Mouse (Mus musculus) forebrain, embryonic 10.5 days (tissue): ENCODE results near the gene Parvb. TPM values are rescaled to one million over a fixed set of nuclear protein-coding genes. Genes with fewer than 3 reads are reported as not detected.

Experiments used
- DNase-seq: peaks from one replicate; pipeline ENCODE4 v3.0.0-alpha.2; 2017; ENCODE audit warnings: low spot score; ENCODE audit errors: extremely low spot score
- H3K27ac ChIP-seq: fragments of 300-500 bp; sonication (generic); 2 replicates; pipeline ENCODE4 v1.5.1; 2016; ENCODE audit warnings: mild to moderate bottlenecking
- H3K27me3 ChIP-seq: fragments of 300-500 bp; sonication (generic); 2 replicates; pipeline ENCODE4 v1.6.1; 2016; ENCODE audit warnings: mild to moderate bottlenecking; ENCODE audit not compliant: poor library complexity, severe bottlenecking
- H3K36me3 ChIP-seq: fragments of 300-500 bp; sonication (generic); replicated peaks from 2 replicates; pipeline ENCODE4 v1.6.1; 2016; ENCODE audit warnings: mild to moderate bottlenecking, moderate library complexity
- H3K4me1 ChIP-seq: fragments of 300-500 bp; sonication (generic); 2 replicates; pipeline ENCODE4 v1.6.1; 2016
- H3K4me3 ChIP-seq: fragments of 300-500 bp; sonication (generic); 2 replicates; pipeline ENCODE4 v1.5.1; 2016; ENCODE audit warnings: mild to moderate bottlenecking, moderate library complexity
- H3K9me3 ChIP-seq: fragments of 300-500 bp; sonication (generic); 2 replicates; pipeline ENCODE4 v1.6.1; 2016; ENCODE audit warnings: mild to moderate bottlenecking, moderate library complexity
- WGBS: fragments of 180-500 bp; shearing (Covaris S2); methylation state at CpG from one replicate; pipeline ENCODE4 v1.1.7; 2016; 5-methylcytosine and 5-hydroxymethylcytosine counted together
- polyA plus RNA-seq: library from polyadenylated mRNA; unstranded; fragments of >200 nt; fragmentation: Nextera tagmentation; extraction: Ambion mirVana; gene quantifications from 2 replicates; pipeline ENCODE4 v1.2.1, GENCODE M21; 2016

Parvb gene
- polyA plus RNA-seq, 1 experiment from 2014 or later: 3.3 TPM

DNA sequence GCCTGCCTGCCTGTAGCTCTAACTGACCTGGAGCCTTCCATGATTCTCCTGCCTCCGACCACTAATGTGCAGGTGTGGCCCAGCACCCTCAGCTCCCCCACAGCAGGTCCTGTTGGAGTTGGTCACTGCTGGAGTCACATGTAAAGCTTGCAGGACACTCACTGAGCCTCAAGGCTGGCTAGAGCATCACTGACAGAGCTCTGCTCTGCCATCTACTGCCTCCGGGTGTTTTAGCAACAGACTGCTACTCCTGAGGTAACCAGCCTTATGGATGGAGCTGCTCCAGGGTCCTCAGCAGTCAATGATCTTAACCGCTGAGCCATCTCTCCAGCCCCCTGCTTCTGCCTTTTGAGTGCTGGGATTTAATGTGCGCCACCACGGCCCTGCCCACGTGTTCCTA lies 8.4 kb upstream of the Parvb start:
- no peaks in the 10 kb centered on the region for H3K9me3 ChIP-seq
- 40% methylated on average over 6 of the region's 6 CpGs for WGBS
- peak overlapping the region; percentile 17; the same call in 1 of the 2 replicates for H3K27ac ChIP-seq
- no peaks in the 10 kb centered on the region for H3K36me3 ChIP-seq
- no peak overlapping the region for H3K4me3 ChIP-seq
- H3K27me3 ChIP-seq: peaks cover 17% of the 10 kb centered on the region
- no peak for DNase-seq
- peaks cover 21% of the 10 kb centered on the region for H3K4me1 ChIP-seq

DNA sequence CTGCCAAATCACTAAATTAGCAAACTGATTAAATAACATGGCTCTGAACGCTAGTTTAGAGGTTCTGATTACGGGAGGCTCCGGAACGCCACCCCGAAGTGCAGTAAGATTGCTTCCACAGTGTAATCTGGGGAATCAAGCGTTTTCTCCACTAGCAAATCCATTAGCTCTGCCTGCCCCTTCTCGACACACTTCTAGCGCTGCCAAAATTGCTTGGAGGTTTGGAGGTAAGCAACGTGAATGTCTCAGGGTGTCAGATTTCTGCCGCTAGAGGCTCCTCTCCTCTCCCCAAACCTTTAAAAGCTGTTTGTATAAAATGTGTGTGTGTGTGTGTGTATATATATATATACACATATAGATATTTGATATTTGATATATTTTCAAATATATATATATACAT lies 7.1 kb upstream of the Parvb start:
- no peak for DNase-seq
- 57% methylated on average over 10 of the region's 10 CpGs for WGBS
- Histone ChIP-seq H3K4me1 (peaks cover 8% of the 10 kb centered on the region; the same call in 1 of the 2 replicates), H3K27me3 (peaks cover 27% of the 10 kb centered on the region), H3K27ac (no peak overlapping the region), H3K9me3 (no peaks in the 10 kb centered on the region; the same call in 1 of the 2 replicates), H3K4me3 (no peak overlapping the region), H3K36me3 (no peaks in the 10 kb centered on the region)

DNA sequence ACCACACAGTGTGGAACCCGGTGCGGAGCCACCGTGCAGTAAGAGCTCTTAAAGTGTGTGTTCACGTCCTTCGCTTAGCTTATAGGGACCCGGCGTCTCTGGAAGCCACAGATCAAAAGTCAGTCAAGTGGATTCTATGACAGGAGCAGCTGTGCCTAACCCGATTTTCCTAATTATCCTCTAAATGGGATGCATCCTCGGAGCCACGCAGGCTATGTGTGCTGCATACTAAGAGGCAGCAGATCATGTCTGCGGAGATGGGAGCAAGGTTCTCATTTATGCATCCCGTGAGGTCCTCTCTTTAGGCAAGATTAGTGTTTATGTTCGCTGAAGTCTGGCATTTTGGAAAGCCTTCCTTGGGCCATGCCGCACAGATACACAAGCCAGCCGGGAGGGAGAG lies 4.9 kb upstream of the Parvb start:
- no peak for DNase-seq
- no peak overlapping the region for H3K4me3 ChIP-seq
- H3K36me3 ChIP-seq: no peaks in the 10 kb centered on the region
- peaks cover 25% of the 10 kb centered on the region for H3K4me1 ChIP-seq
- H3K27me3 ChIP-seq: peaks cover 48% of the 10 kb centered on the region
- 89% methylated on average over 15 of the region's 15 CpGs for WGBS
- no peak overlapping the region for H3K27ac ChIP-seq
- no peaks in the 10 kb centered on the region; the same call in 1 of the 2 replicates for H3K9me3 ChIP-seq

DNA sequence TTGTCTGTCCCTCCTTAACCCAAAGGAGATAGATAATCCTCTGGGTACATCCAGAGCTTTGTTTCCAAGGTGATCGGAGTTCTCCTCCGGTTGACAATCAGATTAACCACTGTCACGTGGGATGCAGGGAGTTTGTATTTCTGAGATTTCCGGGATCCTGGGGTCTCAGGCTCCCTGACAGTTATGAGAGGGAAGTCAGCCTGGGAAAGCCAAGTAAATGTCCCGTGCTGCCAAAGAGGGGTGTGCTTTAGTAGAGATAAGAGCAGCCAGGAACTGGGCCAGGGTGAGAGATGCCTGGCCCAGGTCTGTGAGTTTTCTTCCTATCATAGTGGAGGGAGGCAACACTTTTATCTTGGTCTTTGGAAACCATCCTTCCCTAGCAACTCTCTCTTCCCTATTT lies 1.2 kb upstream of the Parvb start:
- H3K36me3 ChIP-seq: no peaks in the 10 kb centered on the region
- peaks cover 56% of the 10 kb centered on the region for H3K27me3 ChIP-seq
- H3K4me1 ChIP-seq: peaks cover 35% of the 10 kb centered on the region
- H3K9me3 ChIP-seq: no peaks in the 10 kb centered on the region; the same call in 1 of the 2 replicates
- WGBS: 8% methylated on average over 5 of the region's 5 CpGs
- H3K27ac ChIP-seq: peak overlapping the region; percentile 82; the same call in 1 of the 2 replicates
- no peak for DNase-seq
- peak overlapping the region; percentile 65 for H3K4me3 ChIP-seq

DNA sequence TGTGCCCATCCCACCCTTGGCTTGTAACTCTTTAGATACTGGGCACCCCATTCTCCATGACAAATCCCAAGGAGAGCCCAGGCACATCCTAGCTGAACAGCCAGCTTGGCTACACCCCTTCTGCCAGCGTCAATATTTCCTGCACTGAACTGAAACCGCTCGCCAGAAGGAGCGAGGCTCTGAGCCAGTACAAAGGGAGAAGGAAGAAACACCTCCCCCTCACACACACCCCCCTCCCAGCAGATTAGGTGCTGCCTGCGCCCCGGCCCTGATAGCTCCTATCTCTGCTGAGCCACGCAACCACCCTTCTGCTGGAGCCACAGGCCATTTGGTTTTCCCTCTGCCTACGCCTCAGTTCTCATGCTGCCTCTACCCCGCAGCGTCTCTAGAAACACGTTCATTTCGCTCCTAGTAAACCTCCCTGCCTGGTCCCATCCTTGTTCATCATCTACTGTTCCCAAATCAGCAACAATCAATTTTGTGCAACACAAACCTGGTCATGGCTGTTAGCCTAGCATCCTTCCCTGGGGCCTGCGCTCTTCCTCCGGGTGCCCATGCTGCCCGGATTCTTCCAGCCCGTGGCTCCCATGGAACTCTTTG lies 630 bp upstream of the Parvb start:
- H3K27me3 ChIP-seq: peaks cover 56% of the 10 kb centered on the region
- H3K4me3 ChIP-seq: peak overlapping the region; percentile 65
- H3K27ac ChIP-seq: peak overlapping the region; percentile 82
- H3K36me3 ChIP-seq: no peaks in the 10 kb centered on the region
- H3K9me3 ChIP-seq: no peaks in the 10 kb centered on the region; the same call in 1 of the 2 replicates
- WGBS: 2% methylated on average over 16 of the region's 16 CpGs
- peaks cover 36% of the 10 kb centered on the region for H3K4me1 ChIP-seq
- DNase-seq: no peak

DNA sequence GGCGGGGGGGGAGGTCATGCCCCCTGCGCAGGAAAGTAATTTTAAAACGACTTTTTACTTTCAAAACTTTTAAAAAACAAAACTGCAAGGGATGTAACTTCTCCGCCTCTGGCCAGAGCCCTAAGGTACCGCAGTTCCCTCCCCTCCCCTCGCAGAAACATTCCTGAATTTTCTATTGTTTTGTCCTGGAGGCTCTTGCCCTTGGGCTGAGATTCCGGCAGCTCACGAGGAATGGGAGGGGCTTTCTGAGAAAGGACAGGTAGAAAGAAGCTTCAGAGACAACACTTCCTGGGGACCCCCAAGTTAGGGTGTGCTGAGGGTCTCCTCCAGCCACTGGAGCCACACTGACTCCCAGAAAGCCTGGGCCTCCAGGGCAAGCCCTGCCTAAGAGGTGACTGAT lies 766 bp downstream of the Parvb start:
- Histone ChIP-seq H3K9me3 (no peaks in the 10 kb centered on the region; the same call in 1 of the 2 replicates), H3K4me1 (peaks cover 43% of the 10 kb centered on the region), H3K36me3 (no peaks in the 10 kb centered on the region), H3K27me3 (peaks cover 65% of the 10 kb centered on the region), H3K4me3 (peak overlapping the region; percentile 65), H3K27ac (peak overlapping the region; percentile 82)
- 3% methylated on average over 8 of the region's 8 CpGs for WGBS
- DNase-seq: no peak

DNA sequence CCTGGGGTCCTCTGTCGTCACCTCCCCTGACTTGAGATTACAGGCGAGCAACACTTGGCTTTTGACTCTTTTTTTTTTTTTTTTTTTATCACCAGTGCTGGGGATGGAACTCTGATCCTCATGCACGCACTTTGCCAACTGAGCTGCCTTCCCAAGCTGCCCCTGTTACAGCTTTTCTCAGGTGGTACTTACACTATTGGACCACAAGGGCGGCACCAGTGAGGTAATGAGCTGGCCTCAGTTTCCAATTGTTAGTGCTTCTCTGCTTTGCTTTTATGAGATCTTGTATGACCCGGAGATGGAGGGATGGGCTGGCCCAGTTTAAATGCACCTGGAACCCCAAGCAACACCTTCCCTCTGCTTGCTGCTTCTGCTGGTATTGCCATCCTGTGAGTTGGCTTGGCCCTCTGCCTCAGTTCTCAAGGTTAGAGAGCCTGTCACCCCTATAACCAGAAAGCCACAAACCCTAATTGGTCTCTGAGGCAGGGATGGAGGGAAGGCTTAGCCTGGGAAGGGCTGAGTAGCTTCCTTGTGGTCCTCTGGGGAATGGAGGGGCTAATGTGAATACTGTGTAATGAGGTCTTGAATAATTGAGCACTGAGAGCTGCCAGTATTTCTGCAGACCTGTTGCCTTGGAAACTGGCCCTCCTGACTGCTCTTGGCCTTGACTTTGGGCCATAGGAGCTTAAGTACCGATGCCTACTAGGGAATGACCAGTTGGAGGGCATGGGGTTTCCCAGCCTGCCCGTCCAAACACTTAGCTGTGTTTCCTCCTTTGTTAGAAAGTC lies 3.1 kb downstream of the Parvb start:
- WGBS: 89% methylated on average over 7 of the region's 7 CpGs
- H3K27ac ChIP-seq: no peak overlapping the region
- peaks cover 71% of the 10 kb centered on the region for H3K27me3 ChIP-seq
- no peak for DNase-seq
- no peak overlapping the region for H3K4me3 ChIP-seq
- H3K36me3 ChIP-seq: no peaks in the 10 kb centered on the region
- peaks cover 67% of the 10 kb centered on the region for H3K4me1 ChIP-seq
- H3K9me3 ChIP-seq: no peaks in the 10 kb centered on the region

DNA sequence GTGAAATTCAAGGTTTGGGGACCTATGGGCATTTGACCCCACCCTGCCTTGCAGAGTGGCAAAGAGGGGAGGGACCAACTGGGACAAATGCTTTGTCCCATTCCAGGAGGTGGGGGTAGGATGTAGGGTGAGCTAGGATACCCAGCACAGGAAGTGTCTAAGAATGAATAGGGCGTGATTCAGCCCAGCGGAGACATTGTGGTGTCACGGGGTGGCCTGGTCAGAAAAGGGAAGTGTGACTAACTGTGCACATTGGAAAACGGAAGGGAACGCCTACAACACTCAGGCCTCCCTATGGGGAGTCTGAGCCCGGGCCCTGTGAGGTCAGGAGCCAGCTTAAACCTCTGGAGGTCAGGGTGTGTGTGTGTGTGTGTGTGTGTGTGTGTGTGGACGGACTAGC lies 3.8 kb downstream of the Parvb start:
- Histone ChIP-seq H3K4me3 (no peak overlapping the region), H3K9me3 (no peaks in the 10 kb centered on the region), H3K27ac (no peak overlapping the region), H3K4me1 (peaks cover 63% of the 10 kb centered on the region), H3K27me3 (peaks cover 64% of the 10 kb centered on the region), H3K36me3 (no peaks in the 10 kb centered on the region)
- 85% methylated on average over 7 of the region's 7 CpGs for WGBS
- DNase-seq: no peak

DNA sequence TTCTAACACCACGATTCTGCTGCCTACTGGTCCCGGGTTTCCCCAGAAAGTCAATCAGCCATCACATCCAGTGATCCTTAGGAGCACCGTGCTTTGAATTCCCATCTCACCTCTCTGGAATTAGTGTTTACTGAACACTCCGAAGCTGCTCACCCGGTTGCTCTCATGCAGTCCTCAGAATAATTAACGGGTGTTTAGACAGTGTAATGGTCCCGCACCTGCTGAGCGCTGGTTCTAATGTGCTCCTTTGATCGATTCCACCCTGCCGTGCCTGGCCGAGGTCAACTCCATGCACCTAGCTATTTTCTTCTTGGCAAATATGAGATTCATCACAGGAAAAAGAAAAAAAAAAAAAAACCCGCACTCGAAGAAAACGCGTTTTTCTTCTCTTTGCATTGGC lies 6.7 kb downstream of the Parvb start:
- no peak for DNase-seq
- Histone ChIP-seq H3K36me3 (no peaks in the 10 kb centered on the region), H3K27ac (no peak overlapping the region), H3K4me1 (peaks cover 50% of the 10 kb centered on the region), H3K9me3 (no peaks in the 10 kb centered on the region), H3K27me3 (peaks cover 36% of the 10 kb centered on the region), H3K4me3 (no peak overlapping the region)
- WGBS: 42% methylated on average over 15 of the region's 15 CpGs

DNA sequence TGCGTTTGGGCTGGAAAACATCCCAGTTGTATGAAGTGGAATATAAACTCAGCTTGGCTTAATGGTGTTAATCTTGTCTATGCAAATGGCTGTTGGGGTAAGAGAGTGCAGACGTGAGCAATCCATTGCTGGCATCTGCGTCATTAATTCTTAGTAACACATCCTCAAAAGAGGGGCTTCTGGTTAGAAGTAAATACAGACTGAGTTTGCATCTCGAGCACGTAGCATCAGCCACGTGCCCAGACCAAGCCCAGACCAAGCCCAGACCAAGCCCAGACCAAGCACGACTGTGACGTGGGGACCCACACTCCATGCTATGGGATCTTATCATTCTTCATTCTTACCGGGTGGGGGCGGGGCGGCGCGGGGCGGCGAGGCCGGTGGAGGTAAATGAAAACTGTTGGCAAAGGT lies 7.2 kb downstream of the Parvb start:
- Histone ChIP-seq H3K9me3 (no peaks in the 10 kb centered on the region), H3K4me1 (peaks cover 50% of the 10 kb centered on the region), H3K27ac (no peak overlapping the region), H3K27me3 (peaks cover 32% of the 10 kb centered on the region), H3K36me3 (no peaks in the 10 kb centered on the region), H3K4me3 (no peak overlapping the region)
- WGBS: 26% methylated on average over 16 of the region's 16 CpGs
- DNase-seq: no peak

DNA sequence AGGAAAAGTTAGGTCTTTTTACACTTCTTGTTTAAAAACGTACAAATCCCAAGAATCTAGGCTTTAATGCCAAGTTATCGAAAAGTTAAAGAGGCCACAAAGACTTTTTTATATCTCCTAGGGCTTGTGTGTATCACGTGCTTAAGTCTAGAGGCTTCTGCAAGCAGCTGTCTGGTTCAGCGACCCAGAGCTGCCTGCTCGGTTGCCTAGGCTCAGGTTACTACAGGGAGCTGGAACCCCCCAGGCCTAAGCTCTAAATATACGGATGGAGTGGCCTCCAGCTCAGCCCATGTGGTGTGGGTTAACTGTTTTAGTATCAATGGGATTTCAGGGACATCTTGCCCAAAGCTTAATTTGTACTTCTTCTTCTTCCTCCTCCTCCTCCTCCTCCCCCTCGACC lies 9.7 kb downstream of the Parvb start:
- no peak for DNase-seq
- Histone ChIP-seq H3K27ac (no peak overlapping the region), H3K4me3 (no peak overlapping the region), H3K27me3 (peaks cover 32% of the 10 kb centered on the region), H3K36me3 (no peaks in the 10 kb centered on the region), H3K9me3 (no peaks in the 10 kb centered on the region), H3K4me1 (peaks cover 43% of the 10 kb centered on the region)
- WGBS: 49% methylated on average over 7 of the region's 7 CpGs

DNA sequence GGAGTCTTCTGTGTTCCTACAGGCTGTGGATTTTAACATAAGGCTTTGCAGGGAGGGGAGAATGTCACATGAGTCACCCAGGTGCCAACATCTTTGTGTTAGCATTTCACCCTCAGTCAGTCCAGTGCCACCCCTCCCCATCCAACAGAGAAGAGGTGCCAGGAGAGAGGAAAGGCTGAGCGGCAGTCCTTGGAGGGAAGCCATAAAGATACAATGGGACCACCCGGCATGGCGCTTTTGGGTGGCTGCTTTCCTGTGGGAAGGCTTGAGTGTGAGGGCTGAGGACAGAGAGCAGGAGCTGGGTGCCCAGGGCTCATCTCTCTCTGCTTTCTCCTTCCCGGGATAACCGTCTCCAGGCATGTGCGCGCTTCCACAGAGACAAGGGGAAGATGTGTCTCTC lies 13.3 kb downstream of the Parvb start:
- Histone ChIP-seq H3K9me3 (peaks cover 7% of the 10 kb centered on the region; the same call in 1 of the 2 replicates), H3K27ac (no peak overlapping the region), H3K4me3 (no peak overlapping the region), H3K36me3 (no peaks in the 10 kb centered on the region), H3K4me1 (peaks cover 12% of the 10 kb centered on the region), H3K27me3 (no peaks in the 10 kb centered on the region)
- DNase-seq: no peak
- WGBS: 90% methylated on average over 7 of the region's 7 CpGs

DNA sequence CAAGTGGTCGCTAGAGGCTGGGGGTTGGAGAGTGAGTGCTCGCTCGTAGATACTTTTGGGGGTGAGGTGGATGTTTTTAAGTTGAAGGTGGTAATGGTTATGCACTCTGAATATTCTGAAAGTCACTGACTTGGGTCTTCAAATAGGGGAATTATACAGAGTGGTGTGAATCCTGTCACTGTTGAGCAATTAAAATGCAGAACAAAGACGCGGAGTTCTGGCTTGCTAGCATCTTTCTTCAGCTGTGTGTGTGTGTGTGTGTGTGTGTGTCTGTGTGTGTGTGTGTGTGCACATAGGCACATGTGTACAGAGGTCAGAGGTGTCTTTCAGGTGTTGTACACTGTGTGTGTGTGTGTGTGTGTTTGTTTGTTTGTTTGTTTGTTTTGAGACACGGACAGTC lies 14.4 kb downstream of the Parvb start:
- 94% methylated on average over 6 of the region's 6 CpGs for WGBS
- Histone ChIP-seq H3K36me3 (no peaks in the 10 kb centered on the region), H3K9me3 (peaks cover 7% of the 10 kb centered on the region; the same call in 1 of the 2 replicates), H3K4me1 (peaks cover 7% of the 10 kb centered on the region), H3K4me3 (no peak overlapping the region), H3K27me3 (no peaks in the 10 kb centered on the region), H3K27ac (no peak overlapping the region)
- no peak for DNase-seq
